Mouse (Mus musculus) kidney, adult 9 months (tissue): ENCODE results near the gene Pde4b.

Experiments used
- DNase-seq: peaks from one replicate; pipeline ENCODE4 v3.0.0; 2022

Pde4b gene

GRCm38 (mm10) chr4:102297558-102297957 lies 210.2 kb downstream of the Pde4b start:
- no peak for DNase-seq

DNA sequence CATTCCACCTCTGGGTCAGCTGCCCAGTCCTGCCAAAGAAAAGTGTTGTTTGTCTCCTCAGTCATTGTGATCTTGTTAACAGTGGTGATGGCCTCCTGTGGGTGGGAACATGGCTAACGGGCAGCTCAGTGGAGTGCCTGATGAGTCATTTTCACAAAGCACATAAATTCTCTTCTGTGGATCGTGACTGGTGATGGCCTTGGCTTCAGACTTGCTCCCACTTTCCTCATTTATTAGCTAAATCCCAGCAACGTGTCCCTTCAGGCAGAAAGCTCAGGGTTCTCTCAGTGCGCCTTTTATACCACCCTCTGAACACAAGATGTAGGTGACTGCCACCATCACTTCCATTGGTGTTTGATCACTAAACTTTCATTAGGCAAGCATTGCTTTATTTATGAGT lies 215.2 kb downstream of the Pde4b start:
- no peak for DNase-seq

GRCm38 (mm10) chr4:102307661-102308297 lies 220.4 kb downstream of the Pde4b start:
- no peak for DNase-seq

DNA sequence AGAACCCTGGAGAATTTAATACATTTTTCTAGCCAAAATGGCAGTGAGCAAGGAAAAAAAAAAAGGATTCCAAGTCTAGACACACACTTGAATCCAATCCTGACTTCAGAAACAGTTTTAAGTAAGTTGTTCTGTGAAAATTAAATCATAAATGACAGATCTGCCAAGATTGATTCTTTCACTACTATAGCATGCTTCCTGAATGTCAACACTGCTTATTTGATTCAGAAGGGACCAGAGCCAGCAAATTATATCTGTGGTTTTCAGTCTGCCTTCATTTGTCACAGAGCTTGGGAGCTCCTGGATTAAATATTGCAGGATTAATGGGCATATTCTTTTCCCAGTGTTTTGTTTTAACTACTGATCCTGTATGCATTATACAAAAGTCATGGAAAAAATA lies 223.3 kb downstream of the Pde4b start:
- no peak for DNase-seq

GRCm38 (mm10) chr4:102316011-102316410 lies 228.7 kb downstream of the Pde4b start:
- peak; percentile 86 for DNase-seq

- peak; percentile 6 for DNase-seq
Observed at GRCm38 (mm10) chr4:102316699-102317285, 229.4 kb downstream of the Pde4b start.

- no peak for DNase-seq
Observed at GRCm38 (mm10) chr4:102318596-102318995, 231.3 kb downstream of the Pde4b start.

GRCm38 (mm10) chr4:102321340-102321739 lies 234.0 kb downstream of the Pde4b start:
- no peak for DNase-seq

- DNase-seq, result peak; percentile 50
Observed at GRCm38 (mm10) chr4:102332386-102332785, 245.0 kb downstream of the Pde4b start.

- DNase-seq, result no peak
Observed at GRCm38 (mm10) chr4:102332885-102333284, 245.5 kb downstream of the Pde4b start.

DNA sequence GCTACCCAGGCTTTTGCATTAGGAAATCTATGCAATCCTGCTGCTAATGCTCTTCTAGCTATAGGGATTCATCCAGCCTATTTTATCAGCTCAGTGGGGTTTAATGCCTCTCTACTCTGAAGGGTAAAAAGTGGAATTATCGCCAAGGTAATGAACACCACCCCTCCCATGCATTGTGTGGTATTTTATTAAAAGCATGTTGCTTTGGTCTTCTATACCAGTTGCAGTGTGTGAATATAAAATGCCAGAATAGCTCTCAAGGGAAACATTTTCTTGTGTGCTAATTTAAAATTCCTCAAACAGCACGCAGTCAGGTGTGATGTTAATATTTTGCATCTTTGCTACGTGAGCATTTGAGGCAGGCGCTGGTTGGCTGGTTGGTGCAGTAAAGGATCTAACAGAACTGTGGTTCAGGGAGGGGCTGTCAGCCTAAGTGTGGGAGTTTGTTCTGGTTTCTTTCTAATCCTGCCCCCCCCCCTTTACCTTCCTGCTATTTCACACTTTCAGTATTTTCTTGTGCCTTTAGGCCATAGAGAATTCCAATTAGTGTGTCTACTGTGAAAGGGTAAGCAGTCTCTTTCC lies 259.7 kb downstream of the Pde4b start:
- DNase-seq, result no peak

DNA sequence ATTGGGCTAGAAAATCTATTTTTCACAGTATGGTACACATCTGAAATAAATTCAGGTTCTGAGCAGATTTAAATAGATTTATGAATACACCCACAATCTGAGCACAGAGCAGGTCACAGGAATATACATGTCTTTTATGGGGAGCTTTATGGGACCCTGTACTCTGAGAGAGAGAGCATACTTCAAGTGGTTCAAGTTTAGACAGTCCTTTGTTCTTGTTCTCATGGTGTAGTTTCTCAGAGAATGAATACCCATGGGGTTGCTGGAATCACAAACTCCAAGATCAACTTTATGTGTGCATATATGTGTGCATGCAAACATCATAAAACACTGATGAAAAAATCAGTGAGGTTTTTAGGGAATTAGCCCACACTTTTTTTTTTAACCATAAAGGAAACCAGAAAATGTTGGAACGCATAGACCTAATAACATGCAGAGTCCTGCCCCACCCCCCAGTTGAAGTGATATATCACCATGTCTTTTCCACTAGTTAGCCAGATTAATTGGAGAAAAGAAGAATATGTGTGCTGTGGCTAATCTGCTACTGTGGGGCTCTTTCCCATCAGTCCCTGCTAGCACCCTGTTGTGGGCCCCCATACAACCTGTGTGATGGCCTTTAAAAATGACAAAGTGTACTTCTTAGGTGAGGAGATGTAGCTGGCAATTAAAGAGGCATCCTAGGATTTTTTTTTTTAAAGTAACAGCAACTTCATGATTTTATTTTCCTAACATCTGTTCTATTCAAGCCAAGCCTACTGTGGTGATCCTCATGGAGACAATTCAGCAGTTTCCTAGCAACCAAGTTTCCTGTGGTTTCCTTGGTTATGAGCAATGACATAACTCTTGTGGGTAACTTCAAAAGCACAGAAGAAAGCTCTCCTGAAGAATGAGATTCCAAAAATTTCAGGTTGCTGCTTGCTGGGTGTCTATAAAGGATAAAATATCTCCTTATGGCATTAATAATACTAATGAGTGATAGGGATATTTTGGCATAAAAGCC lies 264.4 kb downstream of the Pde4b start:
- no peak for DNase-seq

GRCm38 (mm10) chr4:102353641-102354403 lies 266.5 kb downstream of the Pde4b start:
- DNase-seq, result no peak

- peak; percentile 7 for DNase-seq
Observed at GRCm38 (mm10) chr4:102368105-102368735, 280.9 kb downstream of the Pde4b start.

- no peak for DNase-seq
Observed at GRCm38 (mm10) chr4:102374614-102375013, 287.3 kb downstream of the Pde4b start.

DNA sequence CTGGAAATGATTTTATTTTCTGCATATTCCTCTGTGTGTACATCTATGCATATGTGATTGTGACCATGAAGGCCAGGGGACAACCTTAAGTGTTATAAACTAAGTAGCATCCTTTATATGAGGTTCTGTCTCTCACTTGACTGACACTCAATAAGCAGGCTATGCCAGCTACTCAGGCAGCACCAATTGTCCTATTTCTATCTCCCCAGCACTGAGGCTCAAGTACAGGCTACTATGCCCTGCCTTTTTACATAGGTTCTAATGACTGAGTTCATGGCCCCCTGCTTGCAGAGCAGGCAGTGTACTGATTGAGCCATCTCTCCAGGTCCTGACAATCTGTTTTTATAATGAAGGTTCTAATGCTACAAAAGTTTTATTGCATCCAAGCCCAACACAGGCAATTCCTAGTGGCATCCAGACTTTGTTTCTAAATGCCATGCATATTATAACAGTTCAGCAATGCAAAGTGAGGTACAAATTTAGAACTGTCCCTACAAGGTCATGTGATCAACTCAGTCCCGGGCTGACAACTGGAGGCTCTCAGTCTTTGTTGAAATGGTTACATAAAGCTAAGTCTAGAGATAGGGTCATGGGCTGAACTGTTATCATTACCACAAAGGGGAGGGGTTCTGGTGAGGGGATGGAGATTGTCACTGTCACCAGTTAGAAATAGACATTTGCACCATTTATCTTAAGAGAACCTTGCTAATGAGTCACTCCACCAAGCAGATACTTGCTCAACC lies 295.6 kb downstream of the Pde4b start:
- DNase-seq, result no peak

GRCm38 (mm10) chr4:102393605-102394004 lies 306.3 kb downstream of the Pde4b start:
- DNase-seq, result no peak

DNA sequence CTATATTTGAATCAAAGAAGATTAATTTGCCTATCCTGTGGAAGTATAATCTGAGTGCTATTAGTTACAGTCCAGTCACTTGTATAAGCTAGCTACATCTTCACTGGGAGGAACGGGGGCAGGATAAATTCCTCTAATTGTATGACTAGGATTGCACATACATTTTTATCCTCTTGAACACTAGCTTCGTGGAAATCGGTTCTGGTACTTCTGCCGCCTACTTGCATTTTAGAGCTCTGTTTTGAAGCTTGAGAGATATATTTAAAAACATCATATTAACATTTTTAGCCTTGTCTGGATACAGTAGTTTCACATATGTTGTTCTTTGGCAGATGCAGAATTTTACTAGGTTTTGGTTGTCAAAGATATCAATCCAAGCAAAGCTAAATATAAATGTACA lies 310.0 kb downstream of the Pde4b start:
- no peak for DNase-seq

GRCm38 (mm10) chr4:102398512-102398911 lies 311.2 kb downstream of the Pde4b start:
- no peak for DNase-seq

GRCm38 (mm10) chr4:102406848-102407247 lies 319.5 kb downstream of the Pde4b start:
- DNase-seq, result no peak

- DNase-seq, result no peak
Observed at GRCm38 (mm10) chr4:102408132-102408531, 320.8 kb downstream of the Pde4b start.
